Mouse (Mus musculus) erythroblast, embryonic 14.5 days (primary cell): ENCODE results near the gene Ldlr. TPM values are rescaled to one million over a fixed set of nuclear protein-coding genes. Genes with fewer than 3 reads are reported as not detected.

Source experiments
- H3K27me3 ChIP-seq: 2 replicates; pipeline ENCODE4 v1.6.1; 2012; ENCODE audit warnings: inconsistent platforms; ENCODE audit not compliant: control insufficient read depth
- H3K36me3 ChIP-seq: 2 replicates; pipeline ENCODE4 v1.6.1; 2012; ENCODE audit warnings: mild to moderate bottlenecking, inconsistent platforms; ENCODE audit not compliant: control insufficient read depth
- H3K4me1 ChIP-seq: 2 replicates; pipeline ENCODE4 v1.6.1; 2012; ENCODE audit warnings: inconsistent platforms; ENCODE audit not compliant: control insufficient read depth
- H3K4me3 ChIP-seq: replicated peaks from 2 replicates; pipeline ENCODE3; 2012; ENCODE audit warnings: moderate library complexity, mild to moderate bottlenecking, inconsistent platforms
- H3K9me3 ChIP-seq: 2 replicates; pipeline ENCODE4 v1.6.1; 2012; ENCODE audit warnings: low read length, inconsistent platforms, mixed read lengths; ENCODE audit not compliant: control insufficient read depth
- GATA1 ChIP-seq: IDR thresholded peaks from 2 replicates; pipeline ENCODE4 v1.6.1; 2012; ENCODE audit warnings: low read length, inconsistent platforms, mixed read lengths
- TAL1 ChIP-seq: IDR thresholded peaks from 3 replicates; pipeline ENCODE4 v1.6.1; 2012; ENCODE audit warnings: low read length, inconsistent platforms, mixed read lengths
- polyA plus RNA-seq: library from polyadenylated mRNA; stranded (reverse); fragments of >175 nt; gene quantifications from 2 replicates; pipeline ENCODE4 v1.2.3, GENCODE M21; 2012

Ldlr gene
- 0.25 and 0.30 TPM in 2 replicates for polyA plus RNA-seq

DNA sequence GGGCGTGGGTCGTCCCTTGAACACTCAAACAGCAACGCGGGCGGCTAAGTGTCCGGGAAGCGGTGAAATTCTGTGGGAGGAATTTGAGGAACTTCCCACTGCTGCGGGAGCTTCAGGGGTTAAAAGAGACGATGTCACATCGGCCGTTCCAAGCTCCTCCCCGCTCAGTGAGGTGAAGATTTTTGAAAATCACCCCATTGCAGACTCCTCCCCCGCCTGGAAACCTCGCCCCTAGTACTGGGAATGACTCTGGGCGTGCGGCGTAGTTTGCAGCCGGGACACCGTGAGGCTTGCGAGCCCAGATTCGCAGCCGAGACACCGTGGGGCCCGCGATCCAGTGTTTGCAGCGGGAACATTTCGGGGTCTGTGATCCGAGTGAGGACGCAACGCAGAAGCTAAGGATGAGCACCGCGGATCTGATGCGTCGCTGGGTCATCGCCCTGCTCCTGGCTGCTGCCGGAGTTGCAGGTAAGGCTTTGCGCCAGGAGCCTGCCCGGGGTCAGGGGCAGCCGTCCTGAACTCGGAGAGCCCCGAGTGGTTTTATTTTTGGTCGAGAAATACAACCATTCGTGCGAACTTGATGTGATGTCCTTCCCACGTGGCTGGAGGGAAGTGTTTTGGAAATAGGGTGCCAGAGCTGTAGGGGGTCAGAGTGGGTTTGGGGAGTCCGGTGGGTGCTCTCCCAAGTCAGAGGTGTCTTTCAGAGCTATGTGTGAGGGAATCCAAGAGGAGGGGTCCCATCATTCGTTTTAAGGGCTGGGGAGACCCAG is at the start of gene Ldlr:
TSS of gene Ldlr (plus strand) at position 107 of the 770 bp plus-strand sequence.
- Histone ChIP-seq H3K9me3 (no peaks in the 10 kb centered on the region), H3K4me3 (peak within 1 kb of the TSS; percentile 81), H3K36me3 (peaks cover 16% of the 10 kb centered on the region), H3K4me1 (peaks cover 61% of the 10 kb centered on the region), H3K27me3 (no peaks in the 10 kb centered on the region)
- no peak for TF ChIP-seq GATA1
- TF ChIP-seq TAL1, result no peak

DNA sequence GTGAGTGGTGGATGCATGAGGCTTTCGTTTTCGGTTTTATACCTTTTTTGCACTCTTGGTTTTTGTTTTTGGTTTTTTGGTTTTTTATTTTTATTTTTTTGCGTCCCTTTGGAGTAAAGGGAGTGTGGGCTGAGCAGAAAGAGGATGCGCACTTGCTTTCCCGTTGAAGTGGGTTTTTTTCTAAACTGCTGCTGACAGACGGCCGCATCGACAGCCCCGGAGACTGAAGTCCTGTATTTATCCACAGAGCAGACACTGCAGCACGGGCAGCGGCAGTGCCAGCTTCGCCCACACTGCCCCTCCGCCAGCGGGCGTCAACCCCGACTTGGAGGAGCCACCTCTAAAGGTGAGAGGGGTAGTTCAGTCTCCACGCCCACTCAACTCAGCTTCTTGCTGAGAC is 45.6 kb upstream of the Ldlr start:
- Histone ChIP-seq H3K9me3 (no peaks in the 10 kb centered on the region), H3K4me3 (no peak overlapping the region), H3K36me3 (peaks cover 94% of the 10 kb centered on the region), H3K27me3 (no peaks in the 10 kb centered on the region), H3K4me1 (no peaks in the 10 kb centered on the region)
- no peak for TF ChIP-seq TAL1
- no peak for TF ChIP-seq GATA1

DNA sequence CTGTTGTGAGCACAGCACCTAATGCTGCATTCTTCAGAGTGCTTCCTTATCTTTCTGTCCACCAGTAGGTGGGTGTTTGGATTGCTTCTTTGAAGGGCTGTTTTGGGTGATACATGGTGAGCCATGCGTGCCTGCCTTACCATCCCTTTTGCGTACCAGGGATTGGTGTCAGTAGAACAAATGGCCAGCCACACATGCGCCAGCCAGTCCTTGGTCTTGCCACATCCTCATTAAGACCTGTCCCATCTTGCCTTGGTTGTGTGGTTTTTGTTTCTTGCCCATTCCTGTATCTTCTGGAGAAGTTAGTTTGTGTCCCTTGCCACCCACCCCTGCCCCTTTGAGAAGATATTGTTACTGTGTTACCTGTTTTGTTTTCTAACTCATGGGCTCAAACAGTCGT is 42.8 kb upstream of the Ldlr start:
- H3K27me3 ChIP-seq, result no peaks in the 10 kb centered on the region
- H3K9me3 ChIP-seq, result no peaks in the 10 kb centered on the region
- no peaks in the 10 kb centered on the region for H3K4me1 ChIP-seq
- H3K4me3 ChIP-seq, result no peak overlapping the region
- no peak for TF ChIP-seq TAL1
- no peak for TF ChIP-seq GATA1
- peaks cover 94% of the 10 kb centered on the region for H3K36me3 ChIP-seq

DNA sequence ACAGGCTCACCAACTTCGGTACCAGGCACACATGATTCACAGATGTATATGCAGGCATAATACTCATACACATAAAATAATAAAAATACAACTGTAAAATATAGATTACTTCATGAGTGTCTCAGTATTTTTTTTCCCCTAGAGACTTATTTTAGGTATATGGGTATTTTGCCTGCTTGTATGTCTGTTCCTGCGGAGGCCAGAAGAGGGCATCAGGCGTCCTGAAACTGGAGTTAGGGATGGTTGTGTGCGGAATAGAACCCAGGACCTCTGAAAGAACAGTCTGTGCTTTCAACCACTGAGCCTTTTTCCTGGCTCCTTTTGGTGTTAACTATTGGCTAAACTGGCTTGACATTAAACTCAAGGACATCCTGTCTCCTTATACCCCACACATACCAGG is 40.5 kb upstream of the Ldlr start:
- H3K36me3 ChIP-seq, result peaks cover 94% of the 10 kb centered on the region
- no peak overlapping the region for H3K4me3 ChIP-seq
- H3K4me1 ChIP-seq, result no peaks in the 10 kb centered on the region
- no peaks in the 10 kb centered on the region for H3K9me3 ChIP-seq
- no peak for TF ChIP-seq TAL1
- no peak for TF ChIP-seq GATA1
- H3K27me3 ChIP-seq, result no peaks in the 10 kb centered on the region

DNA sequence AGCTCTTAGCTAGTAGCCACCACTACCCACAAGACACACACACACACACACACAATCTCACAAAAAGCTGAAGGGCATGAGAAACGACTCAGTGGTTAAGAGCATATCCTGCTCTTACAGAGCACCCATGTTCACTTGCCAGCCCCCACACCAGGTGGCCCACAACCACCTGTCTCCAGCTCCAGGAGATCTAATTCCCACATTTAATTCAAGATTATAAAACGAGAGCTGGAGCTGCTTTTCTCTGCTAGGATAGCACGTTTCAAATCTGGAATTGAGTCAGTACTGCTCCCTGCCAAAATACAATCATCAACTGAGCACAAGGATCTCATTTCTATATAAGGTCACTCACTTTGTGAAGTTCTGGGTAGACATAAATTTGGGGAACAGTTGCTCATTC is 39.4 kb upstream of the Ldlr start:
- Histone ChIP-seq H3K4me3 (no peak overlapping the region), H3K4me1 (no peaks in the 10 kb centered on the region), H3K36me3 (peaks cover 94% of the 10 kb centered on the region), H3K9me3 (no peaks in the 10 kb centered on the region), H3K27me3 (no peaks in the 10 kb centered on the region)
- no peak for TF ChIP-seq TAL1
- no peak for TF ChIP-seq GATA1

- Histone ChIP-seq H3K36me3 (peaks cover 94% of the 10 kb centered on the region), H3K4me1 (no peaks in the 10 kb centered on the region), H3K9me3 (no peaks in the 10 kb centered on the region), H3K4me3 (no peak overlapping the region), H3K27me3 (no peaks in the 10 kb centered on the region)
- TF ChIP-seq GATA1, result no peak
- TF ChIP-seq TAL1, result no peak
Measured at GRCm38 (mm10) chr9:21688554-21688953, 34.7 kb upstream of the Ldlr start.

- TF ChIP-seq GATA1, result no peak
- no peak for TF ChIP-seq TAL1
- Histone ChIP-seq H3K4me3 (no peak overlapping the region), H3K27me3 (no peaks in the 10 kb centered on the region), H3K36me3 (peaks cover 93% of the 10 kb centered on the region), H3K4me1 (no peaks in the 10 kb centered on the region), H3K9me3 (no peaks in the 10 kb centered on the region)
Measured at GRCm38 (mm10) chr9:21690031-21690430, 33.3 kb upstream of the Ldlr start.

DNA sequence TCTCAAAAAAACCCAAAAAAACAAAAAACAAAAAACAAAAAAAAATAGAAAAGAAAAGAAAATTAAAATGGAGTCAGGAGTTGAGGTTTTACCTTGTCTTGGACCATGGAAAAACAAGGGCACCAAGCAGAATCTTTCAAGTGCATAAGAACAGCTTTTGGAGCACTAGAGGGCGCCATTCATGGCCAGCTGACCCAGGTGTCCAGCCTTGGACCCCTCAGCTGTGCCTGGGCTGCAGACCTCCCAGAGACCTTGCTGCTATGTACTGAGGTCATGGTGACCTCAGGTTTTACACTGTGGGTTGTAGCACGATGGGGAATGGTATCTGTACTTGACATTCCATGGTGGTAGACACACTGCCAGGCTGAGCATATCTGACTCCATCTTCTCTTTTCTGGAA is 31.4 kb upstream of the Ldlr start:
- Histone ChIP-seq H3K36me3 (peaks cover 92% of the 10 kb centered on the region), H3K27me3 (no peaks in the 10 kb centered on the region), H3K4me1 (no peaks in the 10 kb centered on the region), H3K4me3 (no peak overlapping the region), H3K9me3 (no peaks in the 10 kb centered on the region)
- TF ChIP-seq GATA1, result no peak
- TF ChIP-seq TAL1, result no peak

GRCm38 (mm10) chr9:21692491-21692890 is 30.8 kb upstream of the Ldlr start:
- TF ChIP-seq TAL1, result no peak
- TF ChIP-seq GATA1, result no peak
- Histone ChIP-seq H3K4me3 (no peak overlapping the region), H3K27me3 (no peaks in the 10 kb centered on the region), H3K36me3 (peaks cover 92% of the 10 kb centered on the region), H3K9me3 (no peaks in the 10 kb centered on the region), H3K4me1 (no peaks in the 10 kb centered on the region)
